Mouse (Mus musculus) granulocyte monocyte progenitor cell, adult 5-6 weeks (primary cell): ENCODE data around the gene Xrcc5. TPM values are rescaled to one million over a fixed set of nuclear protein-coding genes. Genes with fewer than 3 reads are reported as not detected.
A peak's percentile ranks its signal among the peaks of the same experiment; 100 is the strongest.

Experiments
- ATAC-seq: replicated peaks from 2 replicates; pipeline ENCODE4 v1.8.0; 2016; ENCODE audit warnings: mild to moderate bottlenecking, moderate TSS enrichment, inconsistent platforms; ENCODE audit not compliant: poor library complexity, severe bottlenecking
- total RNA-seq, 2 experiments: library from RNA; stranded (forward) in 1 of 2; stranded (reverse) in 1 of 2; fragments of 200-712, 200-1000 nt in 1 of 2; fragments of >200 nt in 1 of 2; fragmentation: Nextera tagmentation in 1 of 2; gene quantifications; 2 replicates each; pipeline ENCODE4 v1.2.3; 2014 to 2017

The Xrcc5 gene
- total RNA-seq, 2 experiments from 2014 or later, result 1.8 to 8.1 TPM

DNA sequence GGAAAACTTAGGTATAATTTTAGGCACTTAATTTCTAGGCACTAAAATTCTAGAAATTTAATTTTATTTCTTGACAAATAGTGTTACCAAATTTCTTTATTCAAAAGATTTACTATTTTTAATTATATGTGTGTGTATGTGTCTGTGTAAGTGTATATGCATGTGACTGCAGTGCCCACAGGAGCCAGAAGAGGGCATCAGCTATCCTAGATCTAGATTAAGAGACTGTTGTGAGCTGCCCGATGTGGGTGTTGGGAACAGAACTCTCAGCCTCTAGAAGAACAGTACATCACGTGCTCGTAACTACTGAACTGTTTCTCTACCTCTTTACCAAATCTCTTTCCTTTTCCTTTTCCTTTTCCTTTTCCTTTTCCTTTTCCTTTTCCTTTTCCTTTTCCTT is 73.3 kb downstream of the Xrcc5 start:
- no peak for ATAC-seq

DNA sequence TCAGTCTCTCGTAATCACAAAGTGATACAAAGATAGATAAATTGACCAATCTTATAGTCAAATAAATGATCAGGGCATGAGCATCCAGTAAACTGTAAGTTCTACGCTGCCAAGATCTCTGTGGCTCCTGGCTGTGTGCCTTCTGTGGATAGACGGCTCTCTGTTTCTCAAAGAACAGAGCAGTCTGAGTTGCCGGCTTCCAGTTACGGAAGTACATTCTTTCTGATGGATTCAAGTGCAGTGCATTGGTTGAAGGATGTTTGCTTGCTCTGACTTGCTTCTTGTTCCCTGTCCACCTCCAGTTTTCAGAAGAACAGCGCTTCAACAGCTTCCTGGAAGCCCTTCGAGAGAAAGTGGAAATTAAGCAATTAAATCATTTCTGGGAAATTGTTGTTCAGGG is 75.8 kb downstream of the Xrcc5 start:
- ATAC-seq, result no peak

DNA sequence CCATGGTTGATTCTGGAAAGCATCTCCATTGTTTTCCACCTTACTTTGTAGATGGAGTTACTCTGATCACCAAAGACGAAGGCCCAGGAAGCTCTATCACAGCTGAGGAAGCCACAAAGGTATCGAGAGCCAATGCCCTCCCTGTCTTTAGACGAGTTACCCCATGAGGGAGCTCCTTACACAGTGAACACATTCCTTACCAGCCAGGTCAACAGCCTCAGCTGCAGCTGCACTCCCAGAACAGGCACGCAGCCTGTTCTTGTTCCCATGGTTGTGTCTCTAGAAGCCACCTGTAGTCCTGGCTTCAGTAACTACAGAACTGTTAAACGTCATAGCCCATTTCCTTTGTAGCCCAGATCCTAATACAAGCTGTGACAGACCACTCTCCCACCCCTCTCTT is 76.4 kb downstream of the Xrcc5 start:
- no peak for ATAC-seq

DNA sequence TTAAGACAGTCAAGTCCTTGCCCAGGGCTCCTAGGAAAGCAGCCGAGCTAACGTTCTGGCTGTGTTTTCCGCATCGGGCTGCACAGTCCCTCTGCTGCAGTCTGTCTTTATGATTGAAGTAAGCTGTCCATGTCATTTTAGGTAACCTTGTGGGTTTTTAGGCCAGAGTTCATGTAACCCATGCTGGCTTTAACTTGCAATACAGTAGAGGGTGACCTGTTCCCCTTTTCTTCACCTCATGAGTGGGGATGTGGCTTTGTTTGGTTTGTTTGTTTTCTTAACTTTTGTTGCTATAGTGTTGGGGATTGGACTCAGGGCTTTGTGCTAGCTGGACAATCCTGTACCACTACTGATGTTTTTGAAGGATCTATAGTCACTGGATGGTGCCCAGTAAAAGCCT is 83.2 kb downstream of the Xrcc5 start:
- ATAC-seq, result peak; percentile 69

DNA sequence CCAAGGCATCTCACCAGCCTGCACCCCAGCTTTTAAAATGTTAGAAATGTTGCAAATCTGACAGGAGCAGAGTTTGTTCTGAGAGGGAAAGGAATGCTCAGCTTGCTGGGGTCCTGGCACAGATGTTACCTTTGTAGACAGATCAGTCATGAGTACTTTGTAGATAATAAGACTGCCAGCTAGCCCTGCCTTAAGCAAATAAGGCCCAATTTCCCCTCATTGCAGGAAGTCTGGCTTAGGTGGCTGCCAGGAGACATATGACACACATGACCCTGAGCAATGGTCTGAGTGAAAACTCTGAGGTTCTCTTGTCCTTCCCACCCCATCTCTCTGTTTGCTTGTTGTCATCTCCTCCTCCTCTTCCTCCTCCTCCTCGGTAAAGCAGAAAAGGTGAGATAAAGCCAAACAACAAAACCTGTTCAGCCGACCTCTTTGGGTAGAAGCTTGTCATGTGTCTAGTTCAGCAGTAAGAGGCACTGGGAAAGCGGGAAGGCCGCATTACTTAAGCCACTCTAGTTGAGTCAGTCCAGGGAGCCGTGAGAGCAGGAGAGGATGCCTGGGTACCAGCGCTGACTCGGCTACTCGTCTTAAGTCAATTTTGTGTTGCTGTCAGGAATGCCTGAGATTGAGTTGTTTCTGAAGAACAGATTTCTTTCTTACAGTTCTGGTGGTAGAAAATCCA is 92.6 kb downstream of the Xrcc5 start:
- ATAC-seq, result no peak

DNA sequence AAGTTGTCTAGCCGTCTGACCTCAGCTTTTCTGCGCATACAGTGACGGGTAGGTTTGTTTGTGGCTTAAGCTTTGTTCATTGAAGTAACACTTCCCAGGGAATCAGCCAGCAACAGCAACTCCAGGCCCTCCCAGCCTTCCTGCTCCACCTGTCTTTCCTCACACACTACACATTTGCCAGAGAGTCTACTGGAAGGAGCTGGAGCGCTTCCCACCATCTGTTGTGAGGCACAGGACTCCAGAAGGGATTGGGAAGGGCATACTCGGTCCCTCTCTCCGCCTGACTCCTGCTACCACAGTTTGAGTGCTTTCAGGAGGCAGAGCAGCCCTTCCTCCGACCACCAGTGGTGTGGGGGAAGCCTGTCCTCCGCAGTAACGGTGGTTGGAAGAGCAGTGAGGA is 93.4 kb downstream of the Xrcc5 start:
- no peak for ATAC-seq

DNA sequence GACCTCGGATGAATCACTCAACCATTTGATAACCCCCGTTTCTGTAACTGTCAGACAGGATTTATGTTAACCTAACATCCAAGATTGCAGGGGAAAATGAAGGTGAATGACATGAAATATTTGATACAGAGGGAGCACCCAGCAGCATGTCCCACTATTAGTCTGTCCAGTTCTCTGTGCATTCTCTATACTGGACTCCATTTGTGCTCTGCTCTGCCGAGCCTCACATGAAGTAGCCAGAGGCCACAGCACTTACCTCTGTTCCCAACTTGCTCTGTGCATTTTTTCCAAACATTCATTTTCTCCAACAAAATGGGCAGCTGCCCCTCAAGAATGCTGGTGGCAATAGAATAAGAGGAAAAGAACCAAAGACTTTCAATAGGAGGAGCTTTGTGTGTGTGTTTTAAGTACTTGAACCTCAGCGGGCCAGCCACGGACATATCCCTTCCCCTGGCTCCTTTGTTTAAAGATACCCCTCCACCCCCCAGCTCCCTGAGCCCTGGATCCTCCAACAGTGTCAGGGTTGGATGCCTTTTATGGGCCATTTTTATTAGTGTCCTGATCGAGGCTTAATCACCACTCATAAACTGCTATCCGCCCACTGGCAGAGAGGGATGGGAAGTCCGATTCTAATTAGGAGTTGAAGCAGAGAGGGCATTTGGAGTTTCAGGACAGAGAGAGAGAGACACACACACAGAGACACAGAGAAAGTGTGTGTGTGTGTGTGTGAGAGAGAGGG is 94.3 kb downstream of the Xrcc5 start:
- ATAC-seq, result no peak

DNA sequence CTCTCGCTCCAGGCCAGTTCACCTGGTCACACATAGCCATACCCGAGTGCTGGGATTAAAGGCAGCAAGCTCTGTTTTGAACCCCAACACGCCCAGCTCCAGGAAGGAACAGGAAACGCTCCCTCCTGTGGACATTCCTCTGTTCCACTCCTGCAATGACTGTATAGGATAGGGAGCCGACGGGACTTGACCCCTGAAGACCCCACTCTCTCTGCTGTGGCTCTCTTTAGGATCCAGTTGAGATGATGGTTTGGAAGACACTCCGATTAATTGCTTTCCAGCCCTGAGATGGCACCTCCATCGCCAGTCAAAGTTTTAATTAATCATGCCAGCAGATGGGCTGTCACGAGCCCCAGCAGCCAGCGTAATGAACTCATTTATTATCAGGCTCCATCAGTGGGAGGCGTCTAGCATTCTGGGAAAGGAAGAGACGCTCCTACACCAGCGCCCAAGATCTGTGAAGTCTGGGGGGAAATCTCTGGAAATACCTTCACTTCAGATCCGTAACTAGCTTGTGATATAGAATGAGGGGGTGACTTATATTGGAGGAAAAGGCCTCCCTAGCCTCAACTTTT is 99.4 kb downstream of the Xrcc5 start:
- no peak for ATAC-seq

DNA sequence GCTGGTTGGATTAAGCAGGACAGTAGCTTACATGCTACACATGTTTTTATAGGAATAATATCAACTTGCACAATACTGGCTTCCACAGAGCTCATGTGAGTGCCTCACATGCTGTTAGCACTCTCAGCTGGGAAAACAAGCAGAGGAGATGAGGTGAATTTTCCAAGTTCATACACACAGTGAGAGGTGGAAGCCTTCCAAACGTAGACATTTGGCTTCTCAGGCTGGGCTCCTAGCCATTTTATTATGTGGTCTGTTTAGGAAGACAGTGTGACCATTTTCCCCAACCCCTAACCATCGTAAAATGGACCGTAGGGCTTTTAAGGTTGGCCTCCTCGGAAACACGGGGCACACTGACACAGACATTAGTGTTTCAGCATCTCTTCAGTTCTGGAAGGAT is 102.7 kb downstream of the Xrcc5 start:
- ATAC-seq, result no peak

DNA sequence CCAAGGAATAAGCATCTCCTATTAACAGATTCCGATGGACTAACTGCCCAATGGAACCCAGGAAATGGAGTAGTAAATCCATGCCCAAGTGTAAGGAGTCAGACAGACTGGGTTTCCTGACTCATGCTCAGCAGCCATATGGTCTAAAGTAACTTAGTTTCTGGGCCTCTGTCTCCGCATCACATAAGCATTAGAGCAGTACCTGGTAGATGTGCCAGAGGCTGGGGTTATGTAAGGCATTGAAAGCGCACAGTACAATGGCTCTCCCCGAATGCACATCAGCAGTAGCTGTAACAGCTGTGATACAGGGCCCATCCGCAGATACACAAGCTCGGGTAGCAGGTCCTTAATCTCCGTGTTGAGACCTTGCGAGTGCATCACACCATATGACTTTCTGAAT is 103.9 kb downstream of the Xrcc5 start:
- no peak for ATAC-seq

DNA sequence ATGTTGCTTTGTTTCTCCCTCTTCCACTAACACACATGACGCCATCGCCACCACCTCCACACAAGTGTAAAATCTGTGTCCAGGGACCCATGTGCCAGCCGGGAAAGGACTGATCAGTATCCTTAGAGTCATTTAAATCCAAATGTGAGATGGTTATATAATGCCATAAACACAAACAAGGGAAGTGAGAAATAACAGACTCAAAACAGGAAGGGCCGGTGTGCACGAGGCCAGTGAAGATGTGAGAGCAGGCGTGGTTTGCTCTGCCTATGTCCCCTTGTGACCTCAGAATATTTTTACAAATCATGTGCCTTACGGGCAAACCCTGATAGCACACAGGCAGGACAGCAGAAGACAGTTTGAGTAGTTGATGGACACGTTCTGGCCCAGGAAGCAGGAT is 106.0 kb downstream of the Xrcc5 start:
- peak; percentile 17 for ATAC-seq

DNA sequence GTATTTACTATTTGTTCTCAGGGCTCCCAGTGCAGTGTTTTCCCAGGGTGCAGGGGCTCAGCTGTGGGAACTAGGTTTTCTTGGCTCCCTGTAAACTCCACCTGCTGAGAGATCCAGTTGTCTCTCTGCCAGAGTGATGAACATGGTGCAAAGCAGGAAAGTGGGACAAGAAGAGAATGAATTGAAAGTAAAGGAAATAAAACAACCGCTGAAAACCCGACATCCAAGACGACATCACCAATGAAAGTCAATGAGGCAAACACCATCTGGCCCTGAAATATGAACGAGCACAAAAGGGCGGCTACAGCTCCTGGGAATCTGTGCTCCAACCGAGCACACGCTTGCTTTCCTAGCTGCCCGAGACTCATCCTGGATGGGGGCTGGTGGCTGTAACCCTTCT is 106.9 kb downstream of the Xrcc5 start:
- ATAC-seq, result no peak

DNA sequence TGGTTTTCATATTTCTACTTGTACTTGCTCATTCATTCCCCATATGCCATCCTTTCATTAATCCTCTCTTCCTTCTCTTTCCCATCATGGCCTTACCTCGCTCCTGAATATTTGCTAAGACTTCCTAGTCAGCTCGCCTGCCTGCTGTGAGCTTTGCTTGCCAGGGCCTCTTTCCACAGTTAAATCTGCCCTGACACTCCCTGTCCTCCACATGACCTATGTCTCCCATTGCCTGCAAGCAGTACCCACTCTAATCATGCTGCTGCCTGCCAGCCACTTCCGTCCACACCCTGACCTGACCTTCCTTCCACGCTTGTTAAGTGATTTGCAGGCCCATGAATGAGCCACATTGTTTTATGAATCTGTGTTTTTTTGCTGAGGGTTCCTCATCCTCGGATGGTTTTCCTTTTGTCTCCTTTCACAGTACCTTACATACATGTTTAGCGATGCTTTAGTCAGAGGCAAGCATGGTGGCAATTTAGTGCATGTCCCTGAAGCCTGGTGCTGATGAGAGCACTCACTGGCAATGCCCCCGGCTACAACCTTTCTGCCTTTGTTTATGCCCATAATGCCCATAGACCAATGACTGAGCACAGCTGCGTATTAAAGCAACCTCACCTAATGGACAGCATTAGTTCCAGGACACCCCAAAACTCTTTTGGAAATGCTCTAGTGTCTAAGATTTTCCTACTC is 107.5 kb downstream of the Xrcc5 start:
- ATAC-seq, result no peak

DNA sequence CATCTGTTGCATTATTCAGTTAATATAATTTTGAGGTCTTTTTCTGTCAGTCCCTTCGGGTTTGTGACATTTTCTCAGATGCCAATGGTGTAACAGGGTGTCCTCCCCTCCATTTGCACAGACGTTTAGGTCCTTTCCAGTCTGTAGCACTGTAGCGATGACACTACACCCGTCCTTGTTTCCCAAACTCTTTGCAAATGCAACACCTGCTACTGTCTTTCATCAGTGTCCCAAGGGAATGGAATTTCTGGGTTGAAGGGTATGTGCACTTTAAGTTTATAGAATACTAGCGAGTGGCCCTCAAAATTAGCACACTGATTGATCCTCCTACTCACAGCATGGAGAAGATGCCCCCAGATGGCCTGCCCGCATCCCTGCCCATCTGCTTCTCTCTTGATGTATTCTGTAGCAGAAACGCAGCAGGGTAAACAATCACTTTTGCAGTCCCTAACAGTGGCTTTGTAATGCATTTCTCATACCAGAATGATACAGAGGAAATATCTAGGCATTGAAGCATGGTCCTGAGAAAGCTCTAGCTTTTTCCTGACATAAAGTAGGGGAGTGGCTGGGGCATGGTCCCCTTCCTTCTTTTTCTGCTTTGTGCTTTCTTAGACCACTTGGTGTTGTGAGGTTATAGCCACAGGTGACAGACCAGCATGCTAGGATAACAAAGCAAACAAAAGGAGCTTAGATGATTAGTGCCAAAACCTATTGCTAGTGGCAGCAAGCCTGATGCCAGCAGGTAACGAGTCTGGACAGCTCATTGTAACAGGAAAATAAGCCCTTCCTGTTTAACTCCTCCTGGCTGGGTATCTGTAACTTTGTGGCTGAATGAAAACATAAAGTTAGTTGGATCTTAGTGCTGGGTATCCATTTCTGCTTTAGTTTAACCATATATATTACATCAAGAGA is 111.8 kb downstream of the Xrcc5 start:
- no peak for ATAC-seq

DNA sequence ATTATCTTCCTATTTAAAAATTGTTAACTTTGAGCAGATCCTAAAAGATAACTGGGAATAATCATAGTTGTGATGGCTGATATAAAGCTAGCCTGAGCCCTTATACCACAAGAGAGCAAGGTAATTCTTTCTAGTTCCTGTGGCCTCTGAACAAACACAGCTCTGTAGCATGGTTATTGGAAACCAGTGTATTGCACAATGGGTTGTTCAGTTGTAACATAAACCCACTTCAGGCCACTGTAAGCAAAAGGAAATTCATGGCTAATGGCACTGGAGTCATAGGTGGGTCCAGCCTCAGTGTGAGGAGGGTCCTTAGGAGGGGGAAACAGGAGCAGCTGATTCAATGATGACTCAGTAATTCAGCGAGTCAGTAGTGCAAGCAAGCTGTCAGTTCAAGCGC is 113.0 kb downstream of the Xrcc5 start:
- ATAC-seq, result peak; percentile 78

DNA sequence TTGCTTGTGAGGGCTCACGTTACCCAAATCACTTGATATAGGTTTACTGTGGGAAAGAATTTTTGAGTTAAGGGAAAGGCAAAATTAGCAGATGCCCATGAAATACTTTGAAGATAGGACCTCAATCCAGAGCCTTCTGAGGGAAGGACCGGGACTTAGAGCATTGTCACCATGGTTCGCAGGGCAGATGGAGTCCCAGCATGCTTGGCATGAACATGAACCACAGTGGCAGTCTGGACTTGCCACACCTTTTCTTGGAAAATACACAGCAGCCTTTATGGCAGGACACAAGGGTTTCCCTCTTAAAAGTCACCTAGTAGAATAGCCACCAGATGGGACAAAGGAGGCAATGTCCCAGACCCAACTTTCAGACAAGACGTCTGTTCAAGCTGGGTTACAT is 114.9 kb downstream of the Xrcc5 start:
- ATAC-seq, result no peak

DNA sequence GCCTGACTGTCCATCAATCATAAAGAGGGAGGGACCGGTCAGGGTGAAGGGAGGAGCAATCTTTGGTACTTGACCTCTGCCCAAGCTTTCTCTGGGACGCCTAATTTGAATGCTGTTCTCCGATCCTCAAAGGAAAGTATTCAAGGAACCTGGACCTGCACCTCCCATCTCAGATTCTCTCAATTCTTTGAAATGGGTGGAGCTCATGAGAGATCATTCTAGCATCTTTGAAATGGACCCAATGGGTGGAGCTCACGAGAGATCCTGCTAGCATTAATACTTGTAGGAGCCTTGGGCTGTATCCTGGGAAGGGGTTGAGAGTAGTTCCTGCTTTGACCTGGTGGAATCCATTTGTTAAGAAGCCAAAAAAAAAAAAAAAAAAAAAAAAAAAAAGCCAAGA is 119.2 kb downstream of the Xrcc5 start:
- ATAC-seq, result no peak

DNA sequence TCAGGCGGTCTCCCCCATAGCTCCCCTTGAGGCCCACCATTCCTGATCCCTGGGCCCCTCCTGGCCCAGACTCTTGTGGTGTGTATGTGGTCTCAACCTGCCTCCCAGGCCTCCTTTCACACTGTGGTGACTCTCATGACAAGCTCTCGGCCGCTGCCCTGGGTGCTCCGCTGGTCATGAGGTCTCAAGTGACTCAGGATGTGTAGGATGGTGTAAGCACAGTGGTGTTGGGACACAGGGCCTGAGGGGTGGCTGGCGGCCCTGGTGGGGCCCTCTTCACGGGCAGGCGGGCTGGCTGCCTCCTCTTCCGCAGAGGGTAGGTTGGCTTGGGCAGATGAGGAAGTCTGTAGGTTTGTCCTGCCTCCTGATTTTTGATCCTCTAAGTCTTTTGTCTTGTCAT is 121.3 kb downstream of the Xrcc5 start:
- ATAC-seq, result peak; percentile 92

DNA sequence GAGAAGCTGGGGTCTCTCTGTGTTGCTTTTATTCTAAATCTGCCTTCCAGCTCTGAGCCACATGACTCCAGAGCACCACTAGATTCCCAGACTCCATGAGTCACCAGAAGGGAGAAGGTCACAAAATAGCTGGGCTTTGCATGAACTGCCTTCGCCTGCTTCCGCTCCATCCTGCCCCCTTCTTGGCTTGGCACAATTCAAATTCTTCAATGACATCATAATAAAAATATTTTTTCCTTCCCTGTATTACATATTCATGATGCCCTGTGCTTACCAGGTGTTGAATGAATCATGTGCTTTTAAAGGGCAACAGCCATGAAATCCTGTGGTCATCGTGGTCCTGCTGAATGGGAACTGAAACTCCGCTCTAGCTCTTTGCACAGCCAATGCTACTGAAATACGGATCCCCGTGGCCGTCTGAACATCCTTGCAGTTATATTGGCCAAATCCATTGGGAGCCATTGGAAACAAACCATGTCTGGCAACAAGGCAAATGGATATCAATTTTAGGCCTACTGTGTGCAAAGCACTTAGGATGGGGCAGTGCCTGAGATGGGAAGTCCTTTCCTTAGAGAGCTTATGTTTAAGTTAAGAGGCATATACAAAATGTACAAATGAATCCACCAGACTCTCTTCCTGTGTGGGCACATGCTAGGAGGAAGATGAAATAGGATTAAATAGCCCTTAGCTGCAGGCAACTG is 122.0 kb downstream of the Xrcc5 start:
- ATAC-seq, result peak; percentile 76

DNA sequence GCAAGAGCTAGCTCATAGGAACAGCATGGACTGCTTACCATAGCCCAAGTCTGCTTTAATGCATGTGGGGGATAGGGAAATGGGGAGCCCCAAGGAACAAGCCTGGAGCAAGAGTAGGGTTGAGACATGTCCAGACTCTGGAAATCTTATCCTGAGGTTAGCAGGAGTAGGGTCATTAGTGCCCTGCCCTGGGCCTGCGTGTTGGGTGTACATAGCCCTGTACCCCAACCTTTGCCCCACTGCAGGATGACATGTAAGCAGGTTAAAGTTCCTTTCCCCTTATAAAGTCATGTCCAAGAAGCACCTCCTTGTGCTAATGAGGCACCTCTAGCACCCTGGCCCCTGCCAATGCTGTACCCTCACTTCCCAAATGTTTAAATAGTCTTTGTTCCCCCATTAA is 125.4 kb downstream of the Xrcc5 start:
- ATAC-seq, result no peak
